Mouse (Mus musculus) ES-Bruce4 (cell line): ENCODE results near the gene Fam126b. TPM values are rescaled to one million over a fixed set of nuclear protein-coding genes. Genes with fewer than 3 reads are reported as not detected.

Source experiments
- H3K27ac ChIP-seq: 2 replicates; pipeline ENCODE4 v1.5.1; 2012; ENCODE audit warnings: low read length, inconsistent platforms; ENCODE audit not compliant: insufficient read depth
- H3K27me3 ChIP-seq: 2 replicates; pipeline ENCODE4 v1.6.1; 2012; ENCODE audit warnings: mild to moderate bottlenecking, low read length, inconsistent platforms; ENCODE audit not compliant: control insufficient read depth, poor library complexity, insufficient read depth, severe bottlenecking
- H3K36me3 ChIP-seq: 2 replicates; pipeline ENCODE4 v1.6.1; 2012; ENCODE audit warnings: inconsistent platforms, mild to moderate bottlenecking, low read length, moderate library complexity; ENCODE audit not compliant: control insufficient read depth, poor library complexity, insufficient read depth, severe bottlenecking
- H3K4me1 ChIP-seq: one replicate; pipeline ENCODE4 v1.8.1; 2011; ENCODE audit warnings: low read length; ENCODE audit not compliant: control insufficient read depth, insufficient read depth
- H3K4me3 ChIP-seq: 2 replicates; pipeline ENCODE4 v1.5.1; 2011; ENCODE audit warnings: low read depth, mild to moderate bottlenecking, low read length
- H3K9ac ChIP-seq: 2 replicates; pipeline ENCODE4 v1.6.1; 2012; ENCODE audit warnings: low read depth, mild to moderate bottlenecking, inconsistent platforms; ENCODE audit not compliant: poor library complexity, severe bottlenecking
- H3K9me3 ChIP-seq: replicated peaks from 2 replicates; pipeline ENCODE4 v1.6.1; 2012; ENCODE audit warnings: mild to moderate bottlenecking, low read length, inconsistent platforms; ENCODE audit not compliant: control insufficient read depth, poor library complexity, insufficient read depth, severe bottlenecking
- CTCF ChIP-seq: IDR thresholded peaks from one replicate; pipeline ENCODE4 v1.8.1; 2011; ENCODE audit warnings: low read depth, low read length
- EP300 ChIP-seq: IDR thresholded peaks from 2 replicates; pipeline ENCODE4 v1.6.1; 2011; ENCODE audit warnings: low read depth, low read length; ENCODE audit not compliant: insufficient read depth
- POLR2A ChIP-seq: IDR thresholded peaks from one replicate; pipeline ENCODE4 v1.8.1; 2011; ENCODE audit warnings: low read length; ENCODE audit not compliant: insufficient read depth
- polyA plus RNA-seq: library from polyadenylated mRNA; stranded (reverse); fragments of >200 nt; gene quantifications from 2 replicates; pipeline ENCODE4 v1.2.4, GENCODE M21; 2011; ENCODE audit warnings: low read depth; ENCODE audit not compliant: missing spikeins, insufficient read depth, insufficient read length

Fam126b gene
- polyA plus RNA-seq, 1 experiment: 16.6 TPM

- Histone ChIP-seq H3K4me3 (no peak overlapping the region), H3K27me3 (no peaks in the 10 kb centered on the region), H3K9ac (no peak overlapping the region), H3K36me3 (peaks cover 70% of the 10 kb centered on the region), H3K9me3 (no peaks in the 10 kb centered on the region), H3K4me1 (no peaks in the 10 kb centered on the region), H3K27ac (no peak overlapping the region)
- TF ChIP-seq EP300: no peak
- no peak for TF ChIP-seq POLR2A
- no peak for TF ChIP-seq CTCF
These were observed 110.5 kb downstream of the Fam126b start for GRCm38 (mm10) chr1:58475662-58476061.

Other genes starting within 250 kb of the Fam126b start
- gene Bzw1, start 193.4 kb downstream of the Fam126b start, polyA plus RNA-seq: 298 and 313 TPM in 2 replicates
- 201 and 216 TPM in 2 replicates for gene Clk1, start 162.3 kb downstream of the Fam126b start, polyA plus RNA-seq
- 43.0 and 43.3 TPM in 2 replicates for gene Nif3l1, start 141.2 kb downstream of the Fam126b start, polyA plus RNA-seq
- 56.1 and 59.9 TPM in 2 replicates for gene Ppil3, start 140.8 kb downstream of the Fam126b start, polyA plus RNA-seq
- gene Orc2, start 81.2 kb downstream of the Fam126b start, polyA plus RNA-seq: 77.7 and 80.2 TPM in 2 replicates
- gene Ndufb3, start 61 bp upstream of the Fam126b start, polyA plus RNA-seq: 87.0 and 97.9 TPM in 2 replicates
- gene Als2cr12, start 109.7 kb upstream of the Fam126b start, polyA plus RNA-seq: not detected in 2 replicates
- gene Cflar, start 125.2 kb upstream of the Fam126b start, polyA plus RNA-seq: 14.1 and 16.1 TPM in 2 replicates
- gene Casp8, start 209.1 kb upstream of the Fam126b start, polyA plus RNA-seq: 4.0 and 4.5 TPM in 2 replicates